Mouse (Mus musculus): ENCODE measurements around the gene Rflna. TPM values are rescaled to one million over a fixed set of nuclear protein-coding genes. Genes with fewer than 3 reads are reported as not detected.

Rflna gene
- polyA plus RNA-seq (2017; shearing (Covaris generic)), result not detected

GRCm38 (mm10) chr5:125002969-125003872, at the start of gene Rflna:
Rflna (plus strand) TSS chr5:125003221.

Other genes with a start within 250 kb of the Rflna start
- 17.7 TPM for gene Ccdc92, start 140.8 kb upstream of the Rflna start, polyA plus RNA-seq (2017; shearing (Covaris generic))
- 42.0 TPM for gene Zfp664, start 140.5 kb upstream of the Rflna start, polyA plus RNA-seq (2017; shearing (Covaris generic))
- gene Ncor2, start 176.0 kb downstream of the Rflna start, polyA plus RNA-seq (2017; shearing (Covaris generic)), result 20.5 TPM